Mouse (Mus musculus): ENCODE data around the gene A830005F24Rik.

DNA sequence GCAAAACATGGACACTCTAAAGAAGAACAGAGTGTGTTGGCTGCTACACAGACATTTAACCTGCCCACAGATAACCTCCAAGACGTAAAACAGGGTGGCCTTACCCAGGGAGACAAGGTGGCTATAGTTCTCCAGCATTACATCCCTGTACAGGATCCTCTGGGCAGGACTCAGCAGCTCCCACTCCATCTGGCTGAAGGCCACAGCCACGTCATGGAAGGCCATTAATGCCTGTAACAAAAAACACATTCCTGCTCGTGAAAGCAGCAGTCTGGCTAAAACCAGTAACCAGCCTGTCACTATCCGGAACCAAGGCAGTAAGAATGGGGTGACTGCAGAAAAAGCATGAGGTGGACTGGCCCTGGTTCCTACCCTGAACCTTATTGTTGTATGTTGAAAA lies 14.7 kb upstream of the A830005F24Rik start:
- TF ChIP-seq CTCF (IDR thresholded peaks at IDR 0.05; ENCODE audit: low read depth) (no peak), EP300 (IDR thresholded peaks at IDR 0.05; ENCODE audit: low read depth) (no peak)

All from liver, postnatal 0 days (tissue).